Mouse (Mus musculus): ENCODE measurements around the gene Rnf5. TPM values are rescaled to one million over a fixed set of nuclear protein-coding genes. Genes with fewer than 3 reads are reported as not detected.

Rnf5 gene
- polyA plus RNA-seq, 1 experiment: 67.6 TPM

DNA sequence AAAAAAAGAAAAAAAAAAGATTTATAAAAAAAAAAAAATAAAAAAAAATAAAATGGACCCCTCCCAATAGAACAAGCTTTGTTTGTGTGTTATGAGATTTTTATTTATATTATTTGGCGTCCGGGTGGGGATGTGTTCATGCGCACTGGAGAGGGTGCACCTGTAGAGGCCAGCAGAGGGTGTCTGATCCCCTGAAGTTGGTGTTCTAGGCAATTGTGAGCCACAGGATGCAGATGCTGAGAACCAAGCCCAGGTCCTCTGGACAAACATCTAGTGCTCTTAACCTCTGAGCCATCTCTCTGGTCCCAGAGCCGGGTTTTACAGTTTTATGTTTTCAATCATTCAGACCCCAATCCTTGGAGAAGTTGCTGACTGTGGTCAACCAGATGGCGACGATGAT, 43.1 kb downstream of the Rnf5 start:
- no peak for TF ChIP-seq GATA1 (IDR thresholded peaks at IDR 0.05; ENCODE audit: low read length)

- TF ChIP-seq GATA1 (IDR thresholded peaks at IDR 0.05; ENCODE audit: low read length): no peak
These were observed 43.6 kb downstream of the Rnf5 start for GRCm38 (mm10) chr17:34559895-34560294.

DNA sequence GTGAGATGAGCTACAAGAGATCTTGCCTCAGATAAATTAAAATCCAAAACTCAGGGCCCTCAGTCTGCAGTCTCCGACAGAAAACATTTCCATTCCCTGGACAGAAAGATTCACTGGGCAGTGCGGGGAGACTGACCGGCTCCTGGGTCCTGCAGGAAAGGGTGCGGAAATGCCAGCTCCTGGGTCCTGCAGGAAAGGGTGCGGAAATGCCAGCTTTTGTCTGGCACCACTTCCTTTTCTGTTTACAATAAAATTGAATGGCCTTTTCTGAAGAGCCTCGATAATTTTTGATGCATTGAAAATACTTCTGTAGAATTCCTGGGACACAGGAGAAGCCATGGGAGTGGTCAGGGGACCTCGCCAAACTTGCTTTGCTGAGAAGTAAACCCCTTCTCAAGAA, 44.4 kb downstream of the Rnf5 start:
- TF ChIP-seq GATA1 (IDR thresholded peaks at IDR 0.05; ENCODE audit: low read length): no peak

DNA sequence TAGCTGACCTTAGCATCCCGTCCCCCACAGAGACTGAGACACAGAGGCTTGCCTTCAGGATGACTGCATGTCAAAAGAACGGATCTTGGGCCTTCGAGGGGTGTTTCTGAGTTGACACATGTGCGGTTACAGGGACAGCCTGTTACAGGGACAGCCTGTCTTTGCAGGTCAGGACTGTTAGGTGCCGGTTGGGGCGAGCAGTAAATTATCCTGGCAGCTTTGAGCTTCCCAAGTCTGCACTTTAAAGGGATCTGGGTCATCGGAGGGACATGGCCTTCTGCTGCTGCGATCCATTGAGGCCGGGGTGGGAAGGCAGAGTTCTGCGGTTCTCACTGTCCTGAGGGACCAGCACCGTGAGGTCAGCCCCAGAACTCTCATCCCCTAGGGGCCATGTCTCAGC, 46.1 kb downstream of the Rnf5 start:
- TF ChIP-seq GATA1 (IDR thresholded peaks at IDR 0.05; ENCODE audit: low read length): no peak

GRCm38 (mm10) chr17:34556406-34556805, 47.1 kb downstream of the Rnf5 start:
- TF ChIP-seq GATA1 (IDR thresholded peaks at IDR 0.05; ENCODE audit: low read length): no peak

GRCm38 (mm10) chr17:34555483-34555882, 48.0 kb downstream of the Rnf5 start:
- no peak for TF ChIP-seq GATA1 (IDR thresholded peaks at IDR 0.05; ENCODE audit: low read length)

Other genes starting within 250 kb of the Rnf5 start
- gene Btnl2, start 248.9 kb downstream of the Rnf5 start, polyA plus RNA-seq (2012): not detected in 2 replicates
- gene Btnl1, start 226.6 kb downstream of the Rnf5 start, polyA plus RNA-seq (2012): not detected in 2 replicates
- not detected in 2 replicates for gene BC051142, start 204.9 kb downstream of the Rnf5 start, polyA plus RNA-seq (2012)
- gene Btnl4, start 126.4 kb downstream of the Rnf5 start, polyA plus RNA-seq (2012): not detected in 2 replicates
- not detected in 2 replicates for gene Btnl6, start 86.3 kb downstream of the Rnf5 start, polyA plus RNA-seq (2012)
- gene Notch4, start 39.4 kb downstream of the Rnf5 start, polyA plus RNA-seq (2012): 0.78 and 0.90 TPM in 2 replicates
- 297 and 335 TPM in 2 replicates for gene Gpsm3, start 13.9 kb downstream of the Rnf5 start, polyA plus RNA-seq (2012)
- 127 and 177 TPM in 2 replicates for gene Pbx2, start 12.4 kb downstream of the Rnf5 start, polyA plus RNA-seq (2012)
- gene Ager, start 5.8 kb downstream of the Rnf5 start, polyA plus RNA-seq (2012): 4.7 and 5.9 TPM in 2 replicates
- 137 and 143 TPM in 2 replicates for gene Agpat1, start 572 bp upstream of the Rnf5 start, polyA plus RNA-seq (2012)
- 1.1 and 1.4 TPM in 2 replicates for gene Egfl8, start 12.3 kb upstream of the Rnf5 start, polyA plus RNA-seq (2012)
- gene Ppt2, start 24.8 kb upstream of the Rnf5 start, polyA plus RNA-seq (2012): 28.0 and 46.7 TPM in 2 replicates
- gene Prrt1, start 25.8 kb upstream of the Rnf5 start, polyA plus RNA-seq (2012): 0.04 TPM in 1 of 2 replicates, not detected in the other
- 7.1 and 7.5 TPM in 2 replicates for gene Fkbpl, start 41.1 kb upstream of the Rnf5 start, polyA plus RNA-seq (2012)
- gene Atf6b, start 43.5 kb upstream of the Rnf5 start, polyA plus RNA-seq (2012): 130 TPM in 2 replicates
- gene Tnxb, start 66.8 kb upstream of the Rnf5 start, polyA plus RNA-seq (2012): not detected in 2 replicates
- gene C4b, start 140.2 kb upstream of the Rnf5 start, polyA plus RNA-seq (2012): not detected in 2 replicates
- not detected in 2 replicates for gene Cyp21a1, start 200.9 kb upstream of the Rnf5 start, polyA plus RNA-seq (2012)
- gene Stk19, start 233.3 kb upstream of the Rnf5 start, polyA plus RNA-seq (2012): 52.4 and 52.9 TPM in 2 replicates
- gene Dxo, start 233.3 kb upstream of the Rnf5 start, polyA plus RNA-seq (2012): 47.6 and 78.7 TPM in 2 replicates
- 62.2 and 65.4 TPM in 2 replicates for gene Skiv2l, start 246.5 kb upstream of the Rnf5 start, polyA plus RNA-seq (2012)
- gene Nelfe, start 246.7 kb upstream of the Rnf5 start, polyA plus RNA-seq (2012): 375 and 385 TPM in 2 replicates

Data from G1E-ER4 (cell line).